Mouse (Mus musculus) olfactory bulb, adult 2 months (tissue): ENCODE data around the gene Mecom. TPM values are rescaled to one million over a fixed set of nuclear protein-coding genes. Genes with fewer than 3 reads are reported as not detected.

Experiments
- H3K27ac ChIP-seq: fragments of 200-500 bp; 2 replicates; pipeline ENCODE4 v1.5.1; 2012; ENCODE audit warnings: low read depth, low read length; ENCODE audit not compliant: insufficient read depth
- H3K4me1 ChIP-seq: fragments of 200-500 bp; 2 replicates; pipeline ENCODE4 v1.6.1; 2012; ENCODE audit warnings: low read length; ENCODE audit not compliant: control insufficient read depth, insufficient read depth
- H3K4me3 ChIP-seq: fragments of 200-500 bp; 2 replicates; pipeline ENCODE4 v1.5.1; 2012; ENCODE audit warnings: mild to moderate bottlenecking, low read depth, low read length, moderate library complexity; ENCODE audit not compliant: insufficient read depth
- CTCF ChIP-seq: fragments of 200-500 bp; IDR thresholded peaks from 2 replicates; pipeline ENCODE4 v1.5.1; 2012; ENCODE audit warnings: low read depth, mild to moderate bottlenecking, low read length, moderate library complexity; ENCODE audit not compliant: insufficient read depth
- POLR2A ChIP-seq: fragments of 200-500 bp; IDR thresholded peaks from 2 replicates; pipeline ENCODE4 v1.6.1; 2012; ENCODE audit warnings: mild to moderate bottlenecking, low read depth, low read length, moderate library complexity; ENCODE audit not compliant: insufficient read depth
- WGBS: fragments of 180-500 bp; shearing (Covaris S2); methylation state at CpG from one replicate; pipeline ENCODE4 v1.1.7; 2018; 5-methylcytosine and 5-hydroxymethylcytosine counted together
- polyA plus RNA-seq: library from polyadenylated mRNA; stranded (reverse); fragments of >200 nt; gene quantifications from 2 replicates; pipeline ENCODE4 v1.2.4, GENCODE M21; 2012; ENCODE audit warnings: low replicate concordance; ENCODE audit not compliant: missing spikeins, insufficient read depth, insufficient read length

The Mecom gene
- polyA plus RNA-seq, 1 experiment, result not detected

- Histone ChIP-seq H3K4me1 (no peaks in the 10 kb centered on the region), H3K4me3 (no peak overlapping the region), H3K27ac (no peak overlapping the region)
- WGBS, result 88% methylated on average over 4 of the region's 4 CpGs
- TF ChIP-seq CTCF (no peak), POLR2A (no peak)
Measured at GRCm38 (mm10) chr3:30059615-30060014, 488.2 kb downstream of the Mecom start.

- TF ChIP-seq POLR2A (no peak), CTCF (no peak)
- 96% methylated on average over 6 of the region's 6 CpGs for WGBS
Measured at GRCm38 (mm10) chr3:30051287-30051686, 496.5 kb downstream of the Mecom start.

GRCm38 (mm10) chr3:30050795-30051194 lies 497.0 kb downstream of the Mecom start:
- WGBS, result 86% methylated on average over 5 of the region's 5 CpGs
- H3K4me1 ChIP-seq, result no peaks in the 10 kb centered on the region
- no peak overlapping the region for H3K4me3 ChIP-seq
- no peak for TF ChIP-seq CTCF
- TF ChIP-seq POLR2A, result no peak
- H3K27ac ChIP-seq, result no peak overlapping the region

More at GRCm38 (mm10) chr3:30051287-30051686, 496.5 kb downstream of the Mecom start:
- Histone ChIP-seq H3K4me3 (no peak overlapping the region), H3K27ac (no peak overlapping the region), H3K4me1 (no peaks in the 10 kb centered on the region)

- 78% methylated on average over 5 of the region's 5 CpGs for WGBS
- Histone ChIP-seq H3K4me3 (no peak overlapping the region), H3K4me1 (no peaks in the 10 kb centered on the region), H3K27ac (no peak overlapping the region)
- TF ChIP-seq POLR2A (no peak), CTCF (no peak)
Measured at GRCm38 (mm10) chr3:30048792-30049191, 499.0 kb downstream of the Mecom start.

- H3K4me3 ChIP-seq, result no peak overlapping the region
- WGBS, result 35% methylated on average over 4 of the region's 4 CpGs
- no peaks in the 10 kb centered on the region for H3K4me1 ChIP-seq
- TF ChIP-seq CTCF (no peak), POLR2A (no peak)
- no peak overlapping the region for H3K27ac ChIP-seq
Measured at GRCm38 (mm10) chr3:30048157-30048556, 499.7 kb downstream of the Mecom start.

- no peak for TF ChIP-seq CTCF
- TF ChIP-seq POLR2A, result no peak
- no peak overlapping the region for H3K4me3 ChIP-seq
- no peaks in the 10 kb centered on the region for H3K4me1 ChIP-seq
- H3K27ac ChIP-seq, result no peak overlapping the region
- WGBS, result 62% methylated on average over 3 of the region's 3 CpGs
Measured at GRCm38 (mm10) chr3:30043525-30043924, 504.3 kb downstream of the Mecom start.

- TF ChIP-seq CTCF (no peak), POLR2A (no peak)
- Histone ChIP-seq H3K4me1 (no peaks in the 10 kb centered on the region), H3K27ac (no peak overlapping the region), H3K4me3 (no peak overlapping the region)
- WGBS, result 89% methylated on average over 3 of the region's 3 CpGs
Measured at GRCm38 (mm10) chr3:30038545-30038944, 509.3 kb downstream of the Mecom start.

GRCm38 (mm10) chr3:30019961-30020360 lies 527.8 kb downstream of the Mecom start:
- Histone ChIP-seq H3K4me3 (no peak overlapping the region), H3K27ac (no peak overlapping the region), H3K4me1 (no peaks in the 10 kb centered on the region)
- TF ChIP-seq CTCF (no peak), POLR2A (no peak)
- WGBS, result 92% methylated on average over 13 of the region's 13 CpGs

- TF ChIP-seq CTCF (no peak), POLR2A (no peak)
- Histone ChIP-seq H3K4me3 (no peak overlapping the region), H3K4me1 (no peaks in the 10 kb centered on the region), H3K27ac (no peak overlapping the region)
- 61% methylated on average over 8 of the region's 8 CpGs for WGBS
Measured at GRCm38 (mm10) chr3:30019411-30019810, 528.4 kb downstream of the Mecom start.

GRCm38 (mm10) chr3:30018202-30018601 lies 529.6 kb downstream of the Mecom start:
- H3K4me1 ChIP-seq, result no peaks in the 10 kb centered on the region
- no peak overlapping the region for H3K4me3 ChIP-seq
- TF ChIP-seq POLR2A, result no peak
- no peak for TF ChIP-seq CTCF
- WGBS, result 63% methylated on average over 12 of the region's 12 CpGs
- H3K27ac ChIP-seq, result no peak overlapping the region
